Mouse (Mus musculus): Measurements from ENCODE around the gene Creld1. TPM values are rescaled to one million over a fixed set of nuclear protein-coding genes. Genes with fewer than 3 reads are reported as not detected.

The Creld1 gene
- total RNA-seq, 2 experiments from 2014 or later, result 52.2 to 55.6 TPM

GRCm38 (mm10) chr6:113501388-113502084 lies 18.4 kb downstream of the Creld1 start, which contains the start of gene Prrt3:
TSS of gene Prrt3 (minus strand) at chr6:113501931.
- intact Hi-C loops (cut with DNase I), result no loop called here

DNA sequence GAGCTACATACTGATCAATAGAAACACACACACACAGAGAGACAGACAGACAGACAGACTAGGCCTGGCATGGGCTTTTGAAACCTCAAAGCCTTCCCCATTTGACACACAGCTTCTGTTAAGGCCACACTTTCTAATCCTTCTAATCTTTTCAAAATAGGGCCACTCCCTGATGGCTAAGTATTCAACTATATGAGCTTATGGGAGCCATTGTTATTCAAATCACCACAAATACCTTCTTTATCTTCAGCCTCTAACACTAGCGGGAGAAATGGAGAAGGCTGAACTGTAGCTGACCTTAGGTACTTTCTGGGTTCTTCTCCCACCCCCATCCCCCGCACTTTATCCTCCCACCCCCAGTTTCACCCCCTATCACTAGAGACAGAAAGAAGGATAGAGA lies 19.7 kb downstream of the Creld1 start:
- intact Hi-C loops (cut with DNase I), result no loop called here

More at GRCm38 (mm10) chr6:113501388-113502084, 18.4 kb downstream of the Creld1 start, which contains the start of gene Prrt3:
- no peak for DNase-seq (ENCODE audit: low spot score)

DNA sequence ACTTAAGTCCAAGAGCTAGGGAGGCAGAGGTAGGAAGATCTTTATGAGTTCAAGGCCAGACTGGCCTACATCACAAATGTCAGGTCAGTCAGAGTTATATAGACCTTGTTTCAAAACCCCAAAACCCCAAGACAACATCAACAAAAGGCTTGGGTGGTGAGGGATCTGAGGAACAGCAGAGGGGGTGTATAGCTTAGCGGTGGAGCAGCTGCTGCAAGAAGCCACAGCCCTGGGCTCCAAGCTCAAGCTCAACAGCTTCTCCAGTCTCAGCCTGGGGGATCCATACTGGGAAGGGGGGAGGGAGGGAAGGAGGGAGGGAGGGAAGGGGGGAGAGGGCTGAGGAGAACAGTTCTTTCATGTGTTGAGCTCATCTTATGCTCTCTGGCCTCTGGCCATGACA lies 22.6 kb downstream of the Creld1 start:
- intact Hi-C loops (cut with DNase I), result no loop called here
- DNase-seq (ENCODE audit: low spot score), result no peak

More for the DNA sequence above, 19.7 kb downstream of the Creld1 start:
- DNase-seq (ENCODE audit: low spot score), result no peak

DNA sequence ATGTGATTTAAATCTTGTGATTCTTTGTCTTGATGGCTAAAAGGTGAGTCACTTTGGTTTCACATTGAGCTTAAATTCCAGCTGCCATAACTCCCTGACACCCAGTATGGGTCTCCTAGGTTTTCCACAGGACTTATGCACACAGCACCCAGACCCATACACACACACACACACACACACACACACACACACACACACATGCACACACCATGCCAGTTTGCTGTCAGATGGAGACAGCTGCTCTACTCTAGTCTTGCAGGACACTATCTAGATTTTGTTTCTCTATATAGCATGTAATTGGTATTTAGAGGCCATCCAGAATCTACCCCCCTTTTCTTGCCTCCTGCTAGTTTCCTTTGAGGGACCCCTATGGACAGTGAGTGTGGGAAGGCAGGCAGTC lies 24.0 kb downstream of the Creld1 start:
- intact Hi-C loops (cut with DNase I), result no loop called here

DNA sequence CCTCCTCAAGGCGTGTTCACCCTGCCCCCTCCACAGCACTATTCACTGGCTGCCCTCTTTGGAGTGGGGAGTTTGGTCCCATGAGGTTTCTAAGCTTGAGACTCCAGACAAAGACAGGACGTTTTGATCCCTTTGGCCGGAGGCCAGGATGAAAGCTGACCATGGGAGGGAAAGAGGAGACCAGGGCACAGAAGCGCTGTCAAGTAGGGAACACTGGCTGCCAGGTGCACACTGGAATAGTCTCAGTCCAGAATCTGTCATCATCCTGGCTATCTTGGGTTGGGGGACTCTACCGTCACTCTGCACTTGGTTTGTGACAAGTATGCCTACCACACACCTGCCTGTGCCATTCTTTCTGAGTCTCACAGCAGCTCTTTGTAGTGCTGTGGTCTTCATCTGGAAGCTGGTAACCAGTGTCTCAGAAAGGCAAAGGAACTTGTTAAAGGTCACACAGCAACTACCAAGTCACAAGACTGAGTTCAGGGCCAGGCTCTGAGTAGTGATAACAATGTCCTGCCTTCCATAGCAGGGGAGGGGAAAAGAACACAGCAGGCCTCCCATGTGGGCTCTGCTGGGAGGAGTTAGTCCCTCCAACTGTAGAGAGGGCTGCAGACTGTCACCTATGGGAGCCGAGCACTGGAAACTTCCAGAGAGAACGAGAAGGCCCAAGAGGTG lies 25.3 kb downstream of the Creld1 start:
- intact Hi-C loops (cut with DNase I), result no loop called here
- DNase-seq (ENCODE audit: low spot score), result no peak

More for the DNA sequence above, 24.0 kb downstream of the Creld1 start:
- no peak for DNase-seq (ENCODE audit: low spot score)

DNA sequence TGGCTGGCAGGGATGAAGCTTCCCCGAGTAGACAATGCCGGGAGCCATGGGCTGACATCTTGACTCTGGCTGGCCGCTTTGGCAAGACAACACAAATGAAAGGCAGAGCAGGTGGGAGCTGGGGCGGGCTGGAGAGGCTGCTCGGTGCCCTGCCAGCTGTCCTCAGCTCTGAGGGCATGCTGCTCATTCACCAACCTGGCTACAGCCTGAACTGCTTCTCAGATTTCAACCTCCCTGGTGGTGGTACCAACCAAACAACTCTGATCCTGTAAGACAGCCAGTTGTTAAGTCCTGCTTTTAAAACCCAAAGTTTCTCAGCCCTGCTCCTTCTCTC lies 25.8 kb downstream of the Creld1 start:
- intact Hi-C loops (cut with DNase I), result no loop called here
- no peak for DNase-seq (ENCODE audit: low spot score)

DNA sequence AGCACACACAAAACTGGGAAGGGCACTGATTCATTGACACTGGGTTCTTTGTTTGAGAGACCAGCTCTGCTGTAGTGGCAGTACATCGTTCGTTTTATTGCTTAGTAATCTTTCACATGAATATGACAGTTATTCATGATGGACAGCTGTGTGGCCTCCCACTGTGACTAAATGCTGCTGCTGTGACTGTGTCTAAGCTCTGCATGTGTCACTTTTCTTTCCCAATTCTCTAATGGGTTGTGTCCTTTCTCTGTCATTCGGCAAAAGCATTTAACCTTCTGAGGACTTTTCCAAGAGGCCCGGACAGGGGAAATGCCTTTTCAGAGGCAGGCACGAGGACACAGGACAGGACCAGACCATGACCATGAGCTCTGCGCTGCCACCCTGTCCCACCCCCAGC lies 30.8 kb downstream of the Creld1 start:
- intact Hi-C loops (cut with DNase I), result no loop called here
- no peak for DNase-seq (ENCODE audit: low spot score)

DNA sequence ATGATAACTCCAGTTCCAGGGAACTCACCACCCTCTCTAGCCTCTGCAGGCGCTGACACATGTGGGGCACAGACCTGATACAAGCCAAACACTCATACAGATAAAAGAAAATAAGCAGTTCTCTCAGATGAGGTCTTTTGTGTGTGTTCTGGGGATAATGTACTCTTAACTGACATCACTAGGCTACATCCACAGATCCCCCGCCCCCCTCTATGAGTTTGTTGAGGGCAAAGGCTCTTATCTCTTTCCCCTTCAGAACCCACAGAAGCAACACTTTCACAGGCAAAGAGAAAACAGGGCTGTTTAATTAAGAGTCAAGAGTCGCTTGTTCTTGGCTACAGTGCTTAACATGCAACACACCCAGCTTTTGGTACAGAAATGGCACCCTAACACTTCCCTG lies 31.5 kb downstream of the Creld1 start:
- intact Hi-C loops (cut with DNase I), result no loop called here
- DNase-seq (ENCODE audit: low spot score), result no peak

DNA sequence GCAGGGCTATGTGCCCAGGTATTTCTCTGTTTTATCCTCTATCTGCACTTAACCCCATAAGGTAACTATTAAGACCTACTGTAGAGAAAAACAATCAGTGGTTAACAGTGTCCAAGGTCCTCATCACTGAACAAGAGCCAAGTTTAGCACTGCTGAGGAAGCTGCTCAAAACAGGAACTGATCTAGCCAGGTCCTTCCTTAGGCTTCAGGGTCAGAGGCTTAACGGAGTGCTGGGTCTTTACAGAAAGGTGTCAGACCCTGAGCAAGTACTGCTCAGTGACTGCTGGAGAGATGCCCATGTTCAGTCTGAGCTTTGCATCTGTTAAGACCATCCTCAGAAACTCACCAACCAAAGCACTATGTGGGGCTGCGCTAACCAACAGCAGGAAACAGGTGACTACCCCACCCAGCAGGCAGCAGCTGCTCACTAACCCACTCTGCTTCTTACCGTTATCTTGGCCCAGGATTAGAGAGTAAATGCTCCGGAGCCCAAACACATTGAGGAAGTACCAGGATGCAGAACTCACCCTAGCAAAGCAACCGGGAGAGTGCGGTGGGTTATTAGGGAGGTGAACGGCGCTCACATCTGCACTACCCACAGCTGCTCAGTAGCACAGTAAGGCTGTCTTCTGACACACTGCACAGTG lies 34.5 kb downstream of the Creld1 start:
- intact Hi-C loops (cut with DNase I), result no loop called here

DNA sequence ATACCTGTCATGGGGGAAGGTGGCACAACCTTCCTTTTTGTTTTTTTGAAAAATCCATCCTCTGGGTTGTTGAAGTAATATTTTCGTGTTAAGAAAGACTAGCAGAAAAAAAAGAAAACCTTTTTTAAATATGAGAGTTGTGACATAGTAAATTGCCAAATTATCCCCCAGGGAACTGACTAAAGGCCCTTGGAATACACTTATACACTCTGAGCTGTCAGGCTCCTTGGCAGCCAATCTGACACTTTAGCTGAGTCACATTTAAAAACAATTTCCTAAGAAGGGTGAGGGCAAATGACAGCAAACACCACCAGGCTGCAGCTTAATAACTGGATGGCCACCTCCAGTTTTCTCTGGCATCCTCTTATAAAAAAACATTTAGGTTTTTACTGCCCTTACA lies 39.2 kb downstream of the Creld1 start:
- DNase-seq (ENCODE audit: low spot score), result no peak
- intact Hi-C loops (cut with DNase I), result no loop called here

More for the DNA sequence above, 34.5 kb downstream of the Creld1 start:
- DNase-seq (ENCODE audit: low spot score), result no peak

GRCm38 (mm10) chr6:113523420-113523819 lies 40.3 kb downstream of the Creld1 start:
- DNase-seq (ENCODE audit: low spot score), result no peak
- intact Hi-C loops (cut with DNase I), result no loop called here

- peak; percentile 76 for DNase-seq (ENCODE audit: low spot score)
- intact Hi-C loops (cut with DNase I), result loop anchor here (5.0 kb wide), 1 partner anchor 76 kb away; no protein-coding TSS in a partner anchor
Measured at GRCm38 (mm10) chr6:113530932-113531839, 48.1 kb downstream of the Creld1 start, which contains the start of the genes Emc3 and Fancd2. TSS of gene Emc3 (minus strand) at chr6:113531652. TSS of gene Fancd2 (plus strand) at chr6:113531682.

DNA sequence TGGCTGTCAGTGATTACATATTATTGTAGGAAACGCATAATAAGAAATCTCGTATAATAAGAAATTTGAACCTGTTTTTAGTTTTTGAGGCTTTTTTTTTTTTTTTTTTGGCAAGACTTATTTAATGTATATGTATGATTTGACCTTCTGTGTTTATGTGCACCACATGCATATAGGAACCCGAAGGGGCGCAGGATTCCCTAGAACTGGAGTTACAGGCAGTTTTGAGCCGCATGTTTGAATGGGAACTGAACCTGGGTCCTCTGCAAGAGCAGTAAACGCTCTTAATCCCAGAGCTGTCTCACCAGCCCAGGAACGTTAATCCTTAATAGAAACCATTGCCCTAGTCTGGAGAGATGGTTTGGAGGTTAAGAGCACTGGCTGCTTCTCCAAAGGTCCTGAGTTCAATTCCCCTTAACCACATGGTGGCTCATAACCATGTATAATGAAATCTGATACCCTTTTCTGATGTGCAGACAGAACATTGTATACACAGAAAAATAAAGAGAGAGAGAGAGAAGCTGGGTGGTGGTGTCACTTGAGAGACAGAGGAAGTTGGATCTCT lies 48.8 kb downstream of the Creld1 start:
- intact Hi-C loops (cut with DNase I), result loop anchor here (5.0 kb wide), 1 partner anchor 75 kb away; no protein-coding TSS in a partner anchor
- no peak for DNase-seq (ENCODE audit: low spot score)

DNA sequence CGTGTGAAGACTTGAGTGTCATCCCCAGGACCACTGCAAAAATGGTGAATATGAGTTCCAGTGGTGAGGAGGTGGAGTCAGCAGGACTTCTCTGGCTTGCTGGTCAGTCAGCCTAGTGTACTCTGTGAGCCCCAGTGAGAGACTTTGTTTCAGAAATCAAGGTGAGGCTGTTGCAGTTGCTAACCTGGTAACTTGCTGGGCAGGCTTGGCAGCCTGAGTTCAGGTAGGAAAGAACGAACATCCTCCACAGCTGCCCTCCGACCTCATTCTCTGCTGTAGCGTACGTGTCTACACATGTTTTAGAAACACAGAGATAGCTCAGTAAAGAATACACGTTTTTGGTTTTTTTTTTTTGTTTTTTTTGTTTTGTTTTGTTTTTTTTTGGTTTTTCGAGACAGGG lies 51.8 kb downstream of the Creld1 start:
- intact Hi-C loops (cut with DNase I), result loop anchor here (5.0 kb wide), 1 partner anchor 72 kb away; no protein-coding TSS in a partner anchor
- no peak for DNase-seq (ENCODE audit: low spot score)

DNA sequence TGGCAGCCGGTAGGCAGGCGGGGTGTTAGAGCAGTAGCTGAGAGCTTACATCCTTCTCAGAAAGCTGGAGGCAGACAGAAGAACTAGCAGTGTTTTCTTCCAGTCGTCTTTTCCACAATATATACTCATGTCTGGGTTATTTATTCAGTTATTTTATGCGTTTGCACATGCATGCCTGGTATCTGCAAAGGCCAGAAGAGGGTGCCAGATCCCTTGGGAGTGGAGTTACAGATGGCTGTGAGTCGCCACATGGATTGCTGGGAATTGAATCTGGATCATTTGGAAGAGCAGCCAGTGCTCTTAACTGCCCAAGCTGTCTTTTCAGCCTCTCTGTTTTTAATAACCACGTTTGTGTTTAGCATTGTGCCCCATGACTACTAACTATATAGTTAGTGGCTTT lies 58.5 kb downstream of the Creld1 start:
- no peak for DNase-seq (ENCODE audit: low spot score)
- intact Hi-C loops (cut with DNase I), result no loop called here
